Mouse (Mus musculus) neural tube, embryonic 12.5 days (tissue): ENCODE data around the gene Inka2. TPM values are rescaled to one million over a fixed set of nuclear protein-coding genes. Genes with fewer than 3 reads are reported as not detected.

ENCODE experiments used
- polyA plus RNA-seq: library from polyadenylated mRNA; unstranded; fragments of >200 nt; fragmentation: Nextera tagmentation; extraction: Ambion mirVana; gene quantifications from 2 replicates; pipeline ENCODE4 v1.2.1, GENCODE M21; 2016

The Inka2 gene
- polyA plus RNA-seq, 1 experiment from 2014 or later = 5.6 TPM

Other genes with a start within 250 kb of the Inka2 start
- 33.8 and 34.6 TPM in 2 replicates for gene Ddx20, start 17.0 kb upstream of the Inka2 start, polyA plus RNA-seq
- gene Rap1a, start 96.7 kb downstream of the Inka2 start, polyA plus RNA-seq = 76.6 and 76.9 TPM in 2 replicates
- gene Adora3, start 166.3 kb downstream of the Inka2 start, polyA plus RNA-seq = not detected in 2 replicates
- gene Tmigd3, start 166.3 kb downstream of the Inka2 start, polyA plus RNA-seq = not detected in 2 replicates
- 0.33 and 0.55 TPM in 2 replicates for gene I830077J02Rik, start 228.1 kb downstream of the Inka2 start, polyA plus RNA-seq